Mouse (Mus musculus) erythroblast, embryonic 14.5 days (primary cell): ENCODE data around the gene Ccdc47. TPM values are rescaled to one million over a fixed set of nuclear protein-coding genes. Genes with fewer than 3 reads are reported as not detected.

Experiments used
- H3K27me3 ChIP-seq: 2 replicates; pipeline ENCODE4 v1.6.1; 2012; ENCODE audit warnings: inconsistent platforms; ENCODE audit not compliant: control insufficient read depth
- H3K36me3 ChIP-seq: 2 replicates; pipeline ENCODE4 v1.6.1; 2012; ENCODE audit warnings: mild to moderate bottlenecking, inconsistent platforms; ENCODE audit not compliant: control insufficient read depth
- H3K4me1 ChIP-seq: 2 replicates; pipeline ENCODE4 v1.6.1; 2012; ENCODE audit warnings: inconsistent platforms; ENCODE audit not compliant: control insufficient read depth
- H3K4me3 ChIP-seq: replicated peaks from 2 replicates; pipeline ENCODE3; 2012; ENCODE audit warnings: moderate library complexity, mild to moderate bottlenecking, inconsistent platforms
- H3K9me3 ChIP-seq: 2 replicates; pipeline ENCODE4 v1.6.1; 2012; ENCODE audit warnings: low read length, inconsistent platforms, mixed read lengths; ENCODE audit not compliant: control insufficient read depth
- GATA1 ChIP-seq: IDR thresholded peaks from 2 replicates; pipeline ENCODE4 v1.6.1; 2012; ENCODE audit warnings: low read length, inconsistent platforms, mixed read lengths
- TAL1 ChIP-seq: IDR thresholded peaks from 3 replicates; pipeline ENCODE4 v1.6.1; 2012; ENCODE audit warnings: low read length, inconsistent platforms, mixed read lengths
- polyA plus RNA-seq: library from polyadenylated mRNA; stranded (reverse); fragments of >175 nt; gene quantifications from 2 replicates; pipeline ENCODE4 v1.2.3, GENCODE M21; 2012

Gene Ccdc47
- polyA plus RNA-seq, 1 experiment = 0.20 TPM

GRCm38 (mm10) chr11:106151219-106151618 lies 64.9 kb downstream of the Ccdc47 start:
- no peaks in the 10 kb centered on the region for H3K4me1 ChIP-seq
- no peak overlapping the region for H3K4me3 ChIP-seq
- H3K36me3 ChIP-seq = peaks cover 33% of the 10 kb centered on the region
- no peaks in the 10 kb centered on the region for H3K9me3 ChIP-seq
- no peaks in the 10 kb centered on the region for H3K27me3 ChIP-seq
- TF ChIP-seq GATA1 = no peak
- TF ChIP-seq TAL1 = no peak

Other genes with a start within 250 kb of the Ccdc47 start
- not detected in 2 replicates for gene Ace, start 248.4 kb downstream of the Ccdc47 start, polyA plus RNA-seq
- not detected in 2 replicates for gene Ace3, start 221.7 kb downstream of the Ccdc47 start, polyA plus RNA-seq
- gene Kcnh6, start 208.2 kb downstream of the Ccdc47 start, polyA plus RNA-seq = not detected in 2 replicates
- 0.91 and 0.92 TPM in 2 replicates for gene Dcaf7, start 179.5 kb downstream of the Ccdc47 start, polyA plus RNA-seq
- 0.49 and 0.57 TPM in 2 replicates for gene Taco1, start 150.3 kb downstream of the Ccdc47 start, polyA plus RNA-seq
- gene Map3k3, start 131.7 kb downstream of the Ccdc47 start, polyA plus RNA-seq = 0.05 and 0.07 TPM in 2 replicates
- not detected in 2 replicates for gene Gm10840, start 55.5 kb downstream of the Ccdc47 start, polyA plus RNA-seq
- gene Limd2, start 55.5 kb downstream of the Ccdc47 start, polyA plus RNA-seq = 0.93 and 0.94 TPM in 2 replicates
- 2.6 and 3.1 TPM in 2 replicates for gene Strada, start 14.2 kb downstream of the Ccdc47 start, polyA plus RNA-seq
- 1.4 and 1.5 TPM in 2 replicates for gene Ddx42, start 582 bp upstream of the Ccdc47 start, polyA plus RNA-seq
- gene Ftsj3, start 39.7 kb upstream of the Ccdc47 start, polyA plus RNA-seq = 0.49 and 0.56 TPM in 2 replicates
- 3.8 and 5.2 TPM in 2 replicates for gene Psmc5, start 39.8 kb upstream of the Ccdc47 start, polyA plus RNA-seq
- 6.5 and 7.7 TPM in 2 replicates for gene Smarcd2, start 56.6 kb upstream of the Ccdc47 start, polyA plus RNA-seq
- gene Tcam1, start 60.3 kb upstream of the Ccdc47 start, polyA plus RNA-seq = not detected in 2 replicates
- gene Gh, start 85.5 kb upstream of the Ccdc47 start, polyA plus RNA-seq = not detected in 2 replicates
- gene Cd79b, start 98.4 kb upstream of the Ccdc47 start, polyA plus RNA-seq = 0.03 and 0.08 TPM in 2 replicates
- gene Scn4a, start 136.9 kb upstream of the Ccdc47 start, polyA plus RNA-seq = not detected in 2 replicates
- not detected in 2 replicates for gene Prr29, start 149.1 kb upstream of the Ccdc47 start, polyA plus RNA-seq
- 0.03 and 0.14 TPM in 2 replicates for gene Icam2, start 171.7 kb upstream of the Ccdc47 start, polyA plus RNA-seq